Mouse (Mus musculus) stomach, postnatal 0 days (tissue): ENCODE data around the gene Nsun5. TPM values are rescaled to one million over a fixed set of nuclear protein-coding genes. Genes with fewer than 3 reads are reported as not detected.
"Not testable (repeated sequence)": the region's sequence is repeated elsewhere in the genome, so short reads cannot be mapped to it uniquely, and the experiment has no call there.

Source experiments
- ATAC-seq: fragments of 200-750 bp; cut with Nextera tagmentation; 2 replicates; pipeline ENCODE4 v1.8.0; 2017; ENCODE audit not compliant: low FRiP score, low TSS enrichment
- DNase-seq: peaks from one replicate; pipeline ENCODE4 v3.0.0-alpha.2; 2016; ENCODE audit warnings: low spot score
- H3K27ac ChIP-seq: fragments of 300-500 bp; sonication (generic); replicated peaks from 2 replicates; pipeline ENCODE4 v1.5.1; 2014; ENCODE audit warnings: mild to moderate bottlenecking, control low read depth
- H3K27me3 ChIP-seq: fragments of 300-500 bp; sonication (generic); 2 replicates; pipeline ENCODE4 v1.6.1; 2014; ENCODE audit warnings: low read length; ENCODE audit not compliant: control insufficient read depth, insufficient read depth
- H3K36me3 ChIP-seq: fragments of 300-500 bp; sonication (generic); 2 replicates; pipeline ENCODE4 v1.6.1; 2014; ENCODE audit warnings: low read length, mixed read lengths; ENCODE audit not compliant: control insufficient read depth, insufficient read depth
- H3K4me1 ChIP-seq: fragments of 300-500 bp; sonication (generic); replicated peaks from 2 replicates; pipeline ENCODE4 v1.6.1; 2014; ENCODE audit warnings: antibody characterized with exemption; ENCODE audit not compliant: control insufficient read depth, insufficient read depth
- H3K4me2 ChIP-seq: fragments of 300-500 bp; sonication (generic); replicated peaks from 2 replicates; pipeline ENCODE4 v1.6.1; 2014; ENCODE audit warnings: low read depth, mild to moderate bottlenecking, control low read depth, moderate library complexity
- H3K4me3 ChIP-seq: fragments of 300-500 bp; sonication (generic); 2 replicates; pipeline ENCODE4 v1.5.1; 2014; ENCODE audit warnings: low read depth, low read length, control low read depth
- H3K9ac ChIP-seq: fragments of 300-500 bp; sonication (generic); 2 replicates; pipeline ENCODE4 v1.6.1; 2014; ENCODE audit warnings: mild to moderate bottlenecking, low read length, control low read depth, mixed read lengths
- H3K9me3 ChIP-seq: fragments of 300-500 bp; sonication (generic); 2 replicates; pipeline ENCODE4 v1.6.1; 2016; ENCODE audit warnings: low read length; ENCODE audit not compliant: control insufficient read depth
- CTCF ChIP-seq: IDR thresholded peaks from 2 replicates; pipeline ENCODE4 v1.5.1; 2016; ENCODE audit warnings: antibody characterized with exemption, low read depth, mild to moderate bottlenecking, moderate library complexity
- EP300 ChIP-seq: optimal IDR thresholded peaks from 2 replicates; pipeline ENCODE3; 2016; ENCODE audit warnings: antibody characterized with exemption
- WGBS: fragments of 180-500 bp; shearing (Covaris S2); extraction: QIAGEN DNeasy Blood & Tissue Kit; methylation state at CpG from one replicate; pipeline ENCODE4 v1.1.7; 2014; 5-methylcytosine and 5-hydroxymethylcytosine counted together
- polyA plus RNA-seq: library from polyadenylated mRNA; unstranded; fragments of >200 nt; fragmentation: Nextera tagmentation; extraction: Ambion mirVana; gene quantifications from 2 replicates; pipeline ENCODE4 v1.2.1, GENCODE M21; 2015

Nsun5 gene
- polyA plus RNA-seq, 1 experiment from 2014 or later, result 15.2 TPM

GRCm38 (mm10) chr5:135363540-135363939 lies 6.2 kb upstream of the Nsun5 start:
- WGBS, result 22% methylated on average over 12 of the region's 12 CpGs
- no peaks in the 10 kb centered on the region for H3K4me1 ChIP-seq
- no peaks in the 10 kb centered on the region for H3K9me3 ChIP-seq
- peak; percentile 41; the same call in 1 of the 2 replicates for ATAC-seq
- no peak overlapping the region for H3K9ac ChIP-seq
- no peaks in the 10 kb centered on the region for H3K36me3 ChIP-seq
- no peaks in the 10 kb centered on the region for H3K27me3 ChIP-seq
- TF ChIP-seq CTCF (peak; percentile 78), EP300 (no peak)
- no peak overlapping the region for H3K4me3 ChIP-seq
- H3K27ac ChIP-seq, result no peak overlapping the region
- H3K4me2 ChIP-seq, result no peak overlapping the region
- DNase-seq, result peak; percentile 46

- Histone ChIP-seq H3K27me3 (no peaks in the 10 kb centered on the region), H3K9me3 (no peaks in the 10 kb centered on the region), H3K9ac (no peak overlapping the region), H3K4me1 (peaks cover 2% of the 10 kb centered on the region; the same call in 1 of the 2 replicates), H3K4me2 (no peak overlapping the region), H3K27ac (no peak overlapping the region), H3K36me3 (no peaks in the 10 kb centered on the region), H3K4me3 (no peak overlapping the region)
- DNase-seq (no peak), ATAC-seq (no peak)
- TF ChIP-seq CTCF (peak; percentile 68), EP300 (no peak)
- WGBS, result 52% methylated on average over 6 of the region's 6 CpGs
These were observed 1.9 kb upstream of the Nsun5 start for GRCm38 (mm10) chr5:135367841-135368240.

DNA sequence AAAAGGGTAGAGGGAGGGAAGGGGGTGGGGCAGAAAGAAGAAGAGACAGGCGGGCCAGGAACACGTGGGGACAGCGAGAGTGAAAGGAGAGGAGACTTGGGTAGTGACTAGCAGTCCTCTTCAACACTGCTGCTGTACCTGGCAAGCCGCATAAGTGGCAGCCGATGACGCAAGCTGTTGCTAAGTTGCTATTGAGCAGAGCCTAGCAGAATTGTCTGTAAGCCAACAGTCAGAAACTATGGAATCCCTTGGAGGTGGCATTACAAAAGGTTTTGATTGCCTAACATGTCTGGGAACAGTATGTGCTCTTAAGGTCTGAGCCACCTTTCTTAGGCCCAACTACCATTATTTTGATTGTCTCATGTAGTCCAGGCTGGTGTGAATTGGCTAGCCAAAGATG lies 1.4 kb upstream of the Nsun5 start:
- DNase-seq (no peak), ATAC-seq (no peak)
- no peak overlapping the region for H3K9ac ChIP-seq
- H3K4me1 ChIP-seq, result peaks cover 2% of the 10 kb centered on the region; the same call in 1 of the 2 replicates
- H3K4me3 ChIP-seq, result no peak overlapping the region
- no peak overlapping the region for H3K27ac ChIP-seq
- 89% methylated on average over 6 of the region's 6 CpGs for WGBS
- no peaks in the 10 kb centered on the region for H3K36me3 ChIP-seq
- no peaks in the 10 kb centered on the region for H3K27me3 ChIP-seq
- no peak overlapping the region for H3K4me2 ChIP-seq
- no peak for TF ChIP-seq CTCF
- TF ChIP-seq EP300, result no peak
- no peaks in the 10 kb centered on the region for H3K9me3 ChIP-seq

GRCm38 (mm10) chr5:135369196-135369595 lies 557 bp upstream of the Nsun5 start:
- 51% methylated on average over 9 of the region's 9 CpGs for WGBS
- ATAC-seq, H3K9ac ChIP-seq: not testable (repeated sequence)

DNA sequence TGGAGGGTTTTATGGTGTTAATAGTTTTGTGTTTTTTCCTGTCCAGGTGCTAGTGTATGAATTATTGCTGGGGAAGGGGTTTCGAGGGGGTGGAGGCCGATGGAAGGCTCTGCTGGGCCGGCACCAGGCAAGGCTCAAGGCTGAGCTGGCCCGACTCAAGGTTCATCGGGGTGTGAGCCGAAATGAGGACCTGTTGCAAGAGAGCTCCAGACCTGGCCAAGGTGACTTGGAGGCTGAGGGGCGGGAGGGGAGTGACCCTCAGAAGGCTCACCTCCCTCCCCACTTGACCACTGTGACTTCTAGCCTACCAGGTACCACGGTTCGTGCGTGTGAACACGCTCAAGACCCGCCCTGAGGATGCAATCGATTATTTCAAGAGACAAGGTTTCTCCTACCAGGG lies 1.4 kb downstream of the Nsun5 start:
- ATAC-seq (no peak), DNase-seq (no peak)
- no peak overlapping the region for H3K9ac ChIP-seq
- peaks cover 2% of the 10 kb centered on the region; the same call in 1 of the 2 replicates for H3K4me1 ChIP-seq
- no peaks in the 10 kb centered on the region for H3K9me3 ChIP-seq
- no peaks in the 10 kb centered on the region for H3K27me3 ChIP-seq
- H3K27ac ChIP-seq, result no peak overlapping the region
- TF ChIP-seq EP300 (no peak), CTCF (no peak)
- no peak overlapping the region for H3K4me3 ChIP-seq
- peaks cover 23% of the 10 kb centered on the region for H3K36me3 ChIP-seq
- 96% methylated on average over 13 of the region's 13 CpGs for WGBS
- no peak overlapping the region for H3K4me2 ChIP-seq

More at GRCm38 (mm10) chr5:135369196-135369595, 557 bp upstream of the Nsun5 start:
- Histone ChIP-seq H3K4me2 (peak overlapping the region; percentile 91), H3K27ac (peak overlapping the region; percentile 78; the same call in 1 of the 2 replicates), H3K4me3 (peak overlapping the region; percentile 84)
- not testable (repeated sequence) for DNase-seq, H3K27me3 ChIP-seq, H3K9me3 ChIP-seq, H3K4me1 ChIP-seq, H3K36me3 ChIP-seq

- ATAC-seq (no peak), DNase-seq (no peak)
- Histone ChIP-seq H3K9ac (no peak overlapping the region), H3K27ac (no peak overlapping the region), H3K4me1 (peaks cover 2% of the 10 kb centered on the region; the same call in 1 of the 2 replicates), H3K27me3 (no peaks in the 10 kb centered on the region), H3K4me3 (no peak overlapping the region), H3K4me2 (no peak overlapping the region), H3K9me3 (no peaks in the 10 kb centered on the region), H3K36me3 (peaks cover 36% of the 10 kb centered on the region)
- 94% methylated on average over 5 of the region's 5 CpGs for WGBS
- TF ChIP-seq EP300, result no peak
- TF ChIP-seq CTCF, result peak; percentile 33
These were observed 3.8 kb downstream of the Nsun5 start for GRCm38 (mm10) chr5:135373601-135374000.
